Mouse (Mus musculus): Measurements from ENCODE around the gene Runx2.

The Runx2 gene

GRCm38 (mm10) chr17:44459029-44459428 lies 355.6 kb downstream of the Runx2 start:
- DNase-seq (ENCODE audit: low spot score), result no peak

DNA sequence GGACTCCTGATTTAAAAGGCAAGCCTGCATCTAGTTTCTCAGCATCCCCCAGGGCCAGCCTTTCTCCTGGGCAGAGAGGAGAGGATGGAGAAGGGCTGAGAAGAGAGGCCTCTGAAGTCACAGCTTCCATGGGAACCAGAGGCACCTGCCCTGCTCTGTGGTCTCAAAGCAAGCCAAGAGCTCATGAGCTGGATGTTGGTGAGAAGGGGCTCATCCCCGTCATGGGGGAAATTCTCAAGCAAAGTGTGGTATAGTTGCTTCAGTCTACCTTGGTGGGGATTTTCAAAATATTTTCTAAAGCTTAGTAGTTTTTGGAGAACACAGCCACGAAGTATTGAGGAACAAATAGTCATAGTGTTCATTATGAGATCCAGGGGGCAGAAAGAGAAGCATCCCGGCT lies 357.9 kb downstream of the Runx2 start:
- no peak for DNase-seq (ENCODE audit: low spot score)

DNA sequence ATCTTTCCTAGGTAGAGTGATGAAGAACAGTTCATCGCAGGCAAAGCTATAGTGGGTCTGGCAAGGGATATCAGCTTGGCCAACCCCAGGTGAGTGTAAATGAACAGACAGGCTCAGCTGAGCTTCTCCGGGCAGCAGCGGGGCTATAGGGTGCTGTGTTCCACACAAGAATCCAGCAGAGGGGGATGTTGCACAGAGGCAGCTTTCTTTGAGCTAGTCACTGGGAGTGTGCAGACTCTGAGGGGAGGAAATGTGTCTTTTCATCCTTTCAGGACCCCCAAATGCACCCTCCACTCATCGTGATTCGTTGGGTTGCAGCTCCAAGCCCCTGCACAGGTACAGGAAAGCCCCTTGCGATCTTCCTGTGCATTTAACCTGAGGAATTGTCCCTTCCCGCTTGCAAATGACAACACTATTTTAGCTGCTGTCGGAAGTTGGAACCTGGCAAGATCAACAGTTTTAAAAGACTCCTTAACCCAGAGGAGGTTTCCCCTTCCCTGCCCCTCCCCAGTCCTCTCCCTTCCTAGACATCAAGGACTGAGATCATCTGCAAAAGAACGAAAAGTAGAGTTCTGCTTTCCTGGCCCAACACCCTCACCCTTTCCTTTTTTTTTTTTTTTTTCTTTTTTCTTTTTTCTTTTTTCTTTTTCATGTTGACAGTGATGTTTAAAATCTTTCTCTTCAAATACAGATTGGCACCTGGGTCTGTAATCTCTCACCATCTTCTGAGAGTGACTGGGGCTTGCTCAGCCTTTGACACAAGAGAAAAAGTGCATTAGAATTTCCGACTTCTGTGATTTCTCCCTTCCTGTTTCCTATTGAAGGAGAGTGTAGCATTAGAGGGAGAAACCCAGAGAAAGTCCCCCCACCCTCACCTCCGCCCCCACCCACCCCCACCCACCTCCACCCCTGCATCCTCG lies 358.7 kb downstream of the Runx2 start:
- peak; percentile 36 for DNase-seq (ENCODE audit: low spot score)

- DNase-seq (ENCODE audit: low spot score), result no peak
Observed at GRCm38 (mm10) chr17:44449915-44450471, 364.6 kb downstream of the Runx2 start.

Data from T-cell, adult 2 months (primary cell).